Mouse (Mus musculus): Measurements from ENCODE around the gene Psmb3.
A peak's percentile ranks its signal among the peaks of the same experiment; 100 is the strongest.
"Not testable (repeated sequence)": the region's sequence is repeated elsewhere in the genome, so short reads cannot be mapped to it uniquely, and the experiment has no call there.

Gene Psmb3

GRCm38 (mm10) chr11:97703039-97703826 lies at the start of gene Psmb3:
Gene Psmb3, plus strand, starts transcription at chr11:97703399.
- DNase-seq, result peak; percentile 92 to 98

- DNase-seq, result no peak
Measured at GRCm38 (mm10) chr11:97654210-97654609, 49.0 kb upstream of the Psmb3 start.

- no peak for DNase-seq
Measured at GRCm38 (mm10) chr11:97656269-97656971, 46.8 kb upstream of the Psmb3 start.

GRCm38 (mm10) chr11:97657184-97657945 lies 45.8 kb upstream of the Psmb3 start:
- no peak for DNase-seq

GRCm38 (mm10) chr11:97657967-97658366 lies 45.2 kb upstream of the Psmb3 start:
- not testable (repeated sequence) for DNase-seq

GRCm38 (mm10) chr11:97658751-97659266 lies 44.4 kb upstream of the Psmb3 start:
- DNase-seq, result no peak

GRCm38 (mm10) chr11:97659267-97659989 lies 43.8 kb upstream of the Psmb3 start:
- peak in 1 of 2 experiments; percentile 44 for DNase-seq

- peak; percentile 60 to 69 for DNase-seq
Measured at GRCm38 (mm10) chr11:97659990-97660714, 43.0 kb upstream of the Psmb3 start.

- no peak for DNase-seq
Measured at GRCm38 (mm10) chr11:97660734-97661647, 42.2 kb upstream of the Psmb3 start.

GRCm38 (mm10) chr11:97661648-97662133 lies 41.5 kb upstream of the Psmb3 start:
- peak; percentile 71 to 85 for DNase-seq

- DNase-seq, result peak in 1 of 2 experiments; percentile 50
Measured at GRCm38 (mm10) chr11:97662207-97662892, 40.8 kb upstream of the Psmb3 start.

- peak; percentile 43 to 44 for DNase-seq
Measured at GRCm38 (mm10) chr11:97662893-97663527, 40.2 kb upstream of the Psmb3 start, which contains the start of gene Mllt6. Gene Mllt6, plus strand, starts transcription at chr11:97663414.

- DNase-seq, result no peak
Measured at GRCm38 (mm10) chr11:97663528-97664338, 39.5 kb upstream of the Psmb3 start.

GRCm38 (mm10) chr11:97664339-97664665 lies 38.9 kb upstream of the Psmb3 start:
- DNase-seq, result no peak

- DNase-seq, result peak in 1 of 2 experiments; percentile 41
Measured at GRCm38 (mm10) chr11:97664771-97665240, 38.4 kb upstream of the Psmb3 start.

- DNase-seq, result no peak
Measured at GRCm38 (mm10) chr11:97665431-97665830, 37.8 kb upstream of the Psmb3 start.

GRCm38 (mm10) chr11:97666221-97666620 lies 37.0 kb upstream of the Psmb3 start:
- no peak for DNase-seq

- DNase-seq, result no peak
Measured at GRCm38 (mm10) chr11:97666794-97667193, 36.4 kb upstream of the Psmb3 start.

All from thymus, adult 18-20 months (tissue).